Mouse (Mus musculus): ENCODE data around the gene Metrnl. TPM values are rescaled to one million over a fixed set of nuclear protein-coding genes. Genes with fewer than 3 reads are reported as not detected.

The Metrnl gene
- polyA plus RNA-seq, 1 experiment: 32.4 TPM

GRCm38 (mm10) chr11:121688024-121688423, 13.3 kb upstream of the Metrnl start:
- H3K36me3 ChIP-seq (ENCODE audit: control insufficient read depth, insufficient read depth): no peaks in the 10 kb centered on the region
- H3K27me3 ChIP-seq (ENCODE audit: control insufficient read depth, insufficient read depth, insufficient read length): no peaks in the 10 kb centered on the region
- no peak overlapping the region for H3K4me3 ChIP-seq (ENCODE audit: insufficient read depth, poor library complexity, severe bottlenecking)
- TF ChIP-seq CEBPB (IDR thresholded peaks at IDR 0.05; ENCODE audit: low read depth) (no peak), CTCF (IDR thresholded peaks at IDR 0.05; ENCODE audit: control insufficient read depth, insufficient read depth, insufficient read length) (no peak), FOSL1 (IDR thresholded peaks at IDR 0.05; ENCODE audit: insufficient read depth, low read length, poor library complexity, severe bottlenecking) (no peak), USF1 (IDR thresholded peaks at IDR 0.05; ENCODE audit: low read depth) (no peak), MYOD1 (IDR thresholded peaks at IDR 0.05; ENCODE audit: control insufficient read depth, insufficient read length, low read depth) (no peak), MYOG (IDR thresholded peaks at IDR 0.05; ENCODE audit: control insufficient read depth, extremely low read depth, insufficient read length) (no peak), MAX (IDR thresholded peaks at IDR 0.05) (no peak)
- no peaks in the 10 kb centered on the region for H3K79me2 ChIP-seq (ENCODE audit: control insufficient read depth, insufficient read depth)
- H3ac ChIP-seq (ENCODE audit: control insufficient read depth, insufficient read length, low read depth): no peak overlapping the region
- H3K79me3 ChIP-seq (ENCODE audit: low read depth): no peaks in the 10 kb centered on the region

GRCm38 (mm10) chr11:121695304-121696064, 5.9 kb upstream of the Metrnl start:
- Histone ChIP-seq H3K4me3 (ENCODE audit: insufficient read depth, poor library complexity, severe bottlenecking) (no peak overlapping the region), H3K79me2 (ENCODE audit: control insufficient read depth, insufficient read depth) (no peaks in the 10 kb centered on the region), H3K27me3 (ENCODE audit: control insufficient read depth, insufficient read depth, insufficient read length) (no peaks in the 10 kb centered on the region), H3ac (ENCODE audit: control insufficient read depth, insufficient read length, low read depth) (no peak overlapping the region), H3K36me3 (ENCODE audit: control insufficient read depth, insufficient read depth) (no peaks in the 10 kb centered on the region), H3K79me3 (ENCODE audit: low read depth) (no peaks in the 10 kb centered on the region)
- TF ChIP-seq CTCF (IDR thresholded peaks at IDR 0.05; ENCODE audit: control insufficient read depth, insufficient read depth, insufficient read length): no peak
- TF ChIP-seq MYOD1 (IDR thresholded peaks at IDR 0.05; ENCODE audit: control insufficient read depth, insufficient read length, low read depth): no peak
- TF ChIP-seq FOSL1 (IDR thresholded peaks at IDR 0.05; ENCODE audit: insufficient read depth, low read length, poor library complexity, severe bottlenecking): no peak
- TF ChIP-seq MAX (IDR thresholded peaks at IDR 0.05): no peak
- no peak for TF ChIP-seq USF1 (IDR thresholded peaks at IDR 0.05; ENCODE audit: low read depth)
- no peak for TF ChIP-seq MYOG (IDR thresholded peaks at IDR 0.05; ENCODE audit: control insufficient read depth, extremely low read depth, insufficient read length)
- TF ChIP-seq CEBPB (IDR thresholded peaks at IDR 0.05; ENCODE audit: low read depth): no peak

GRCm38 (mm10) chr11:121697271-121697670, 4.1 kb upstream of the Metrnl start:
- no peaks in the 10 kb centered on the region for H3K27me3 ChIP-seq (ENCODE audit: control insufficient read depth, insufficient read depth, insufficient read length)
- no peaks in the 10 kb centered on the region for H3K79me3 ChIP-seq (ENCODE audit: low read depth)
- H3K79me2 ChIP-seq (ENCODE audit: control insufficient read depth, insufficient read depth): no peaks in the 10 kb centered on the region
- no peak for TF ChIP-seq MYOG (IDR thresholded peaks at IDR 0.05; ENCODE audit: control insufficient read depth, extremely low read depth, insufficient read length)
- TF ChIP-seq FOSL1 (IDR thresholded peaks at IDR 0.05; ENCODE audit: insufficient read depth, low read length, poor library complexity, severe bottlenecking): no peak
- TF ChIP-seq MAX (IDR thresholded peaks at IDR 0.05): no peak
- TF ChIP-seq MYOD1 (IDR thresholded peaks at IDR 0.05; ENCODE audit: control insufficient read depth, insufficient read length, low read depth): no peak
- no peak for TF ChIP-seq USF1 (IDR thresholded peaks at IDR 0.05; ENCODE audit: low read depth)
- TF ChIP-seq CTCF (IDR thresholded peaks at IDR 0.05; ENCODE audit: control insufficient read depth, insufficient read depth, insufficient read length): no peak
- no peak overlapping the region for H3ac ChIP-seq (ENCODE audit: control insufficient read depth, insufficient read length, low read depth)
- no peak overlapping the region for H3K4me3 ChIP-seq (ENCODE audit: insufficient read depth, poor library complexity, severe bottlenecking)
- no peaks in the 10 kb centered on the region for H3K36me3 ChIP-seq (ENCODE audit: control insufficient read depth, insufficient read depth)

- TF ChIP-seq CEBPB (IDR thresholded peaks at IDR 0.05; ENCODE audit: low read depth) (peak; percentile 52), MYOD1 (IDR thresholded peaks at IDR 0.05; ENCODE audit: control insufficient read depth, insufficient read length, low read depth) (no peak)
- no peaks in the 10 kb centered on the region for H3K27me3 ChIP-seq (ENCODE audit: control insufficient read depth, insufficient read depth, insufficient read length)
- H3K4me3 ChIP-seq (ENCODE audit: insufficient read depth, poor library complexity, severe bottlenecking): no peak overlapping the region
- H3K79me2 ChIP-seq (ENCODE audit: control insufficient read depth, insufficient read depth): peaks cover 8% of the 10 kb centered on the region
- no peaks in the 10 kb centered on the region for H3K36me3 ChIP-seq (ENCODE audit: control insufficient read depth, insufficient read depth)
- no peak overlapping the region for H3ac ChIP-seq (ENCODE audit: control insufficient read depth, insufficient read length, low read depth)
- no peaks in the 10 kb centered on the region for H3K79me3 ChIP-seq (ENCODE audit: low read depth)
These were observed 2.9 kb upstream of the Metrnl start for GRCm38 (mm10) chr11:121698381-121698955.

- Histone ChIP-seq H3K27me3 (ENCODE audit: control insufficient read depth, insufficient read depth, insufficient read length) (no peaks in the 10 kb centered on the region), H3ac (ENCODE audit: control insufficient read depth, insufficient read length, low read depth) (peak overlapping the region; percentile 69), H3K36me3 (ENCODE audit: control insufficient read depth, insufficient read depth) (no peaks in the 10 kb centered on the region), H3K79me3 (ENCODE audit: low read depth) (no peaks in the 10 kb centered on the region), H3K4me3 (ENCODE audit: insufficient read depth, poor library complexity, severe bottlenecking) (peak overlapping the region; percentile 55), H3K79me2 (ENCODE audit: control insufficient read depth, insufficient read depth) (peaks cover 37% of the 10 kb centered on the region)
- TF ChIP-seq CTCF (IDR thresholded peaks at IDR 0.05; ENCODE audit: control insufficient read depth, insufficient read depth, insufficient read length): no peak
- no peak for TF ChIP-seq USF1 (IDR thresholded peaks at IDR 0.05; ENCODE audit: low read depth)
- no peak for TF ChIP-seq MAX (IDR thresholded peaks at IDR 0.05)
- no peak for TF ChIP-seq MYOG (IDR thresholded peaks at IDR 0.05; ENCODE audit: control insufficient read depth, extremely low read depth, insufficient read length)
- no peak for TF ChIP-seq MYOD1 (IDR thresholded peaks at IDR 0.05; ENCODE audit: control insufficient read depth, insufficient read length, low read depth)
- TF ChIP-seq CEBPB (IDR thresholded peaks at IDR 0.05; ENCODE audit: low read depth): no peak
- TF ChIP-seq FOSL1 (IDR thresholded peaks at IDR 0.05; ENCODE audit: insufficient read depth, low read length, poor library complexity, severe bottlenecking): no peak
These were observed 959 bp downstream of the Metrnl start for GRCm38 (mm10) chr11:121702111-121702894.

Data from C2C12 (cell line).